Mouse (Mus musculus): Measurements from ENCODE around the gene Psg18. TPM values are rescaled to one million over a fixed set of nuclear protein-coding genes. Genes with fewer than 3 reads are reported as not detected.
"Not testable (repeated sequence)": the region's sequence is repeated elsewhere in the genome, so short reads cannot be mapped to it uniquely, and the experiment has no call there.

Gene Psg18
- not detected for total RNA-seq (2021)

DNA sequence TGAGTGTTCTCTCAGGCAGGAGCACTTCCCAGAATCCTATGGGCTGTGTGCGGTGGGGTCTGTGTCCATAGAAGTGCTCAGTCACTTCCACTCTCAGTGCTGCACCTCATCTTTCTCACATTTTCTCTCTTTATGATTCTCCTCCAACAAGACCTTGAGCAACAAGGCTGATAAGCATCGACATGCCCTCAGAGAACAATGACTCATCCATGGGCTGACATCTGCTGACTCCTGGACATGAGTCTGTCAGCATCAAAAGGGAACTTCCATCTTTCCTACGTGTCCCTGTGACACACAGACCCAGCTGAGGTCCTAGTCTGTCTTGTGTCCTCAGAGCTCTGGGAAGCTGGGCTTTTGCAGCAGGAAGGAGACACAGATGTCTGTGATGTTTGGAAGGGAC is at the start of gene Psg18:
TSS of gene Psg18 (minus strand) at position 101 of the 400 bp plus-strand sequence.
- intact Hi-C loops (cut with DNase I); DNase-seq (ENCODE audit: extremely low spot score in 1 of 2, low spot score in 2 of 2): not testable (repeated sequence)

DNA sequence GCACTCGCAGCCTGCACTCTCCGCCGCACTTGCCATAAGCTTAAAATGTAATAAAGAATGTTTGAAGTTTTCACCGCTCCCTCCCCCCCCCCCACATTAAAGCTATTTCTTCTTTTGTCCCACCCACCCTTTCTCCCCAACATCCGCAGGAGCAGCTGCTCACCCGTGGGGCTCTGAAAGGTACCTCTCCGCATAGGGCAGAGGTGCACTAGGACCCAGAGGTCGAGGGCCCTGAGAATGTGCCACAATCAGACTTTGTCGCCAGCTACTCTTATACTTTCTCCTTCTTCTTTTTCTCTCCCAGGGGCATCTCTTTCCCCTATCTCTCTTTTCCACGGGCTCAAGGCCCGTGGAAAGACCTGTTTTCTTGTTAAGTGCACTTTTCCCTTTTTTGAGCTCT is 48.6 kb upstream of the Psg18 start:
- no peak for DNase-seq (ENCODE audit: extremely low spot score in 1 of 2, low spot score in 2 of 2)
- intact Hi-C loops (cut with DNase I), result no loop called here

DNA sequence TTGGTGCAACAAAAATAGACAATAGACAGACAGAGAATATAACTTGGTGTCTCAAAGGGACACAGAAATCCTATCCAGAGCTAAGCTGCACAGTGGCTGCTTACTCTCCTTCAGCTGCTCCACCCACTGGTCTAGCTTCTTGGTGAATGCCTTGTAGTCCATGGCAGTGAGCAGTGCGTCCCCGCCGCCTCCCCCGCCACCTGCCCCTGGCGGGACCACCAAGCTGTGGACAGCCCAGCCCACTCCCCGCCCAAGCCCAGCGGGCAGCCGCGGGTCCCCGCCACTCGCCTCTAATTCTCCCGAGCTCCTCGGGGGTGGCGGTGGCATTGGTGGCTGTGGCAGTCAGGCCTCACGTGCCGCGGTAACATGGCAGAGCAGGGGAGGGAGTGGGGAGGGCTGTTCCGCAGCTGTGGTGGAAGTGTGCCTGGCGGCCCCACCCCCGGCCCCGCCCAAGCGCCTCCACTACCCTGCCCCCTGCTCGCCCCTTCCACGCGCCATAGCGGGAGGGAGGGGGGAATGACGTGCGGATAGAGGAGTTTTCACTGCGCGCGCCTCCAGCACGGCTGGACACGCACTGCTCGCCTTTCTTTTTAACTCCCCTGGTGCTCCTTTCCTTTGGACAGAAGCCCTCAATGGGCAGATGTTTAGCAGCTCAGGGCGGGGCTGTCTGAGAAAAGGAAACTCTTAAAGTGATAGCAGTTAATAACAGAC is 47.9 kb upstream of the Psg18 start:
- intact Hi-C loops (cut with DNase I), result no loop called here
- DNase-seq (ENCODE audit: extremely low spot score in 1 of 2, low spot score in 2 of 2), result no peak

DNA sequence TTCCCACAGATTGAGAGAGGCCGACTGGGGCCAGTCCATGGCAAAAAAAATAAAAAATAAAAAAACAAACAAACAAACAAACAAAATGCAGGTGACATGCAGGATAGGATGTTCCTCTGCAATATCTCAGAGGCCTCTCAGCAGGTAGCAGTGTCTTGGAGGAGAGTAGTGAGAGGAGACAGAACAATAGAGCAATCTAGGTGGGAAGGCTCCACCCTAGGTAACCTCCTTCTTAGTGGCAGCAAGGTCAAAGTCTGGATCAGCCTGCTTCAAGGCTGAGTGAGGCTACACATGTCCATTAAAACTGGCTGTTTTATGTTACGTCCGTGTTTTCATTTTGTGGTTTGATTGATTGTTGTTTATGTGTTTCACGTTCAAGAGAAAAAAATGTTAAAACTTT is 36.7 kb upstream of the Psg18 start:
- DNase-seq (ENCODE audit: extremely low spot score in 1 of 2, low spot score in 2 of 2); intact Hi-C loops (cut with DNase I): not testable (repeated sequence)

DNA sequence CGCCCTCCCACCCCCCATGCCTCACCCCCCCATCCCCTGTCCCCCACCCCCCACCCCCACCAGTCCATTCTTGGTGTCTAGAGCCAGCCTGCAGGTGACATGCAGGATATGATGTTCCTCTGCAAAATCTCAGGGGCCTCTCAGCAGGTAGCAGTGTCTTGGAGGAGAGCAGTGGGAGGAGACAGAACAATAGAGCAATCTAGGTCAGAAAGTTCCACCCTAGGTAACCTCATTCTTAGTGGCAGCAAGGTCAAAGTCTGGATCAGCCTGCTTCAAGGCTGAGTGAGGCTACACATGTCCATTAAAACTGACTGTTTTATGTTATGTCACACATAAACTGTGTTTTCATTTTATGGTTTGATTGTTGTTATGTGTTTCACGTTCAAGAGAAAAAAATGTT is 23.5 kb upstream of the Psg18 start:
- intact Hi-C loops (cut with DNase I), result no loop called here
- no peak for DNase-seq (ENCODE audit: extremely low spot score in 1 of 2, low spot score in 2 of 2)

DNA sequence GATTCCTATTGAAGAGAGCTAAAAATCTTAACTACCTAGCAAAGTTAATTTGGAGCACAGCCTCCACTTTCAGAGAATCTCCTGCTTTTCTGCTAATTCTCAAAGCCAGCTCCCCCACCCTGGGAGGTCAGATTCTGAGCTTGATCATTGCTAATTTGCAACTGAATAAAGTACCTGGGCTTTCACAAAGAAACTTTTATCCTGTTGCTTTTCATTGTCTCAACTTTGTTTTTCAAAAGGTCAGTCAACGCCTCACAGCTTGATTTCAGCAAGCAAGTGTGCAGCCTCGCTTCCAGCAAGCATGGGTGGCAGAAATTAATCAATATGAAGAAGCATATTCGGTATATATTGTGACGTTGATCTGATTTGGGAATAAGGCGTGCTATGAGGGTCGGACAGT is 19.4 kb downstream of the Psg18 start:
- intact Hi-C loops (cut with DNase I); DNase-seq (ENCODE audit: extremely low spot score in 1 of 2, low spot score in 2 of 2): not testable (repeated sequence)

Other genes with a start within 250 kb of the Psg18 start
- not detected for gene Igfl3, start 178.5 kb downstream of the Psg18 start, total RNA-seq (2021)
- not detected for gene Mill1, start 109.7 kb downstream of the Psg18 start, total RNA-seq (2021)
- not detected for gene Psg28, start 77.0 kb upstream of the Psg18 start, total RNA-seq (2021)
- not detected for gene Psg26, start 129.2 kb upstream of the Psg18 start, total RNA-seq (2021)
- not detected for gene Psg25, start 177.3 kb upstream of the Psg18 start, total RNA-seq (2021)
- not detected for gene Psg27, start 212.3 kb upstream of the Psg18 start, total RNA-seq (2021)

Measured in left cerebral cortex, postnatal 10 days (tissue).